Mouse (Mus musculus): Measurements from ENCODE around the gene Plppr1.

The Plppr1 gene

GRCm38 (mm10) chr4:49059021-49059401, at the start of gene Plppr1:
Gene Plppr1 (plus strand): TSS chr4:49059273.
- no peak for DNase-seq (ENCODE audit: low spot score in 2 of 2)

- no peak for DNase-seq (ENCODE audit: low spot score in 2 of 2)
Measured at GRCm38 (mm10) chr4:49016701-49017100, 42.4 kb upstream of the Plppr1 start.

GRCm38 (mm10) chr4:49023221-49023620, 35.9 kb upstream of the Plppr1 start:
- DNase-seq (ENCODE audit: low spot score in 2 of 2), result no peak

GRCm38 (mm10) chr4:49038311-49038710, 20.8 kb upstream of the Plppr1 start:
- no peak for DNase-seq (ENCODE audit: low spot score in 2 of 2)

- DNase-seq (ENCODE audit: low spot score in 2 of 2), result no peak
Measured at GRCm38 (mm10) chr4:49039854-49040253, 19.2 kb upstream of the Plppr1 start.

- DNase-seq (ENCODE audit: low spot score in 2 of 2), result peak; percentile 80 to 82
Measured at GRCm38 (mm10) chr4:49041655-49042054, 17.4 kb upstream of the Plppr1 start.

GRCm38 (mm10) chr4:49050628-49051027, 8.4 kb upstream of the Plppr1 start:
- no peak for DNase-seq (ENCODE audit: low spot score in 2 of 2)

GRCm38 (mm10) chr4:49057916-49058315, 1.2 kb upstream of the Plppr1 start:
- DNase-seq (ENCODE audit: low spot score in 2 of 2), result no peak

GRCm38 (mm10) chr4:49058557-49058956, 516 bp upstream of the Plppr1 start:
- no peak for DNase-seq (ENCODE audit: low spot score in 2 of 2)

- DNase-seq (ENCODE audit: low spot score in 2 of 2), result no peak
Measured at GRCm38 (mm10) chr4:49059402-49060381, 619 bp downstream of the Plppr1 start.

- no peak for DNase-seq (ENCODE audit: low spot score in 2 of 2)
Measured at GRCm38 (mm10) chr4:49069471-49069870, 10.4 kb downstream of the Plppr1 start.

- peak; percentile 54 to 71 for DNase-seq (ENCODE audit: low spot score in 2 of 2)
Measured at GRCm38 (mm10) chr4:49072886-49073285, 13.8 kb downstream of the Plppr1 start.

- no peak for DNase-seq (ENCODE audit: low spot score in 2 of 2)
Measured at GRCm38 (mm10) chr4:49075881-49076280, 16.8 kb downstream of the Plppr1 start.

- no peak for DNase-seq (ENCODE audit: low spot score in 2 of 2)
Measured at GRCm38 (mm10) chr4:49079399-49079798, 20.3 kb downstream of the Plppr1 start.

GRCm38 (mm10) chr4:49088205-49088604, 29.1 kb downstream of the Plppr1 start:
- DNase-seq (ENCODE audit: low spot score in 2 of 2), result no peak

GRCm38 (mm10) chr4:49090461-49090860, 31.4 kb downstream of the Plppr1 start:
- no peak for DNase-seq (ENCODE audit: low spot score in 2 of 2)

- no peak for DNase-seq (ENCODE audit: low spot score in 2 of 2)
Measured at GRCm38 (mm10) chr4:49099448-49099847, 40.4 kb downstream of the Plppr1 start.

GRCm38 (mm10) chr4:49101934-49102768, 43.1 kb downstream of the Plppr1 start:
- DNase-seq (ENCODE audit: low spot score in 2 of 2), result no peak

GRCm38 (mm10) chr4:49102769-49103193, 43.7 kb downstream of the Plppr1 start:
- no peak for DNase-seq (ENCODE audit: low spot score in 2 of 2)

- no peak for DNase-seq (ENCODE audit: low spot score in 2 of 2)
Measured at GRCm38 (mm10) chr4:49104860-49105259, 45.8 kb downstream of the Plppr1 start.

- no peak for DNase-seq (ENCODE audit: low spot score in 2 of 2)
Measured at GRCm38 (mm10) chr4:49107895-49108294, 48.8 kb downstream of the Plppr1 start.

GRCm38 (mm10) chr4:49108371-49108770, 49.3 kb downstream of the Plppr1 start:
- DNase-seq (ENCODE audit: low spot score in 2 of 2), result no peak
